Mouse (Mus musculus): ENCODE results near the gene Mamdc4.

DNA sequence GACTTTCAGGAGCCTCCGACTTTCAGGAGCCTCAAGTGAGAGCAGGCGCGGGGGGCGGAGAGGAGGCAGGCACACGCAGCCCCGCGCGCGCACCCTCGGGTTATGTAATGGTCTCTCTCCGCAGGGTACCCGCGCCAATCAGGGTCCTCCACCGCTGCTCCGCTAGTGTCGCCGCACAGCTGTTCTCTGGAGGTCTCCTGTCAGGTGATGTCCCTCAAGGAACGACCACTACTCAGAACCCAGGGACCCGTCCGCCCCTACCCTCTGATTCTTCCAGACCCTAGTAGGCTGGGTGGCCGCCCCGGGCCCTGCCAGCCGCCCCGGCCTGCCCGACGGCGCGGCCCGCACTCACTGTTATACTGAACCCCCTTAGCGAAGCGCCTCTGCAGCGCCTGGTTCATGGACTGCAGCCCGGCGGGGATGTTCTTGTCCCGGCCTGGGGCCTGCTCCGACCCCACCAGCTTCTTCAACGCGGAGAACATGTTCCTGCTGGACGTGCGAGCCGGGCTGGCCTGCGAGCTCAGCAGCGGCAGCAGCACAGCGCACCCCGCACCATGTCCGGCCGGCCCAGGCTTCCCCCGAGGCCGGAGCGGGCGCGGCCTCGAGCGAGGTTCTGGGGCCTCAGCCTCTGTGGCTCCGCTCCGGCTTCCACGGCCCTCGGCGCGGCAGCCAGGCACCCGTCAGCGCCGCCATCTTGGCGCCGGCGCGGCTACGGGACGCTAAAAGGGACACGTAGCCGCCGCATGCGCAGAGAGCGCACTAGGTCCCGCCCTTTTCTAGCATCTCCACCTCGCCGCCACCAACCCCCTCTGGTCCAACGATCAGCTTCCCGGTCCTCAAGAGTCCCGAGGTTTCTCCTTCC is 33.3 kb upstream of the Mamdc4 start, which contains the start of gene Rabl6:
- TF ChIP-seq POLR2A (IDR thresholded peaks at IDR 0.05; ENCODE audit: borderline replicate concordance, control insufficient read depth, low read depth, low read length) (peak; percentile 92; the same call in 1 of the 2 replicates), CTCF (IDR thresholded peaks at IDR 0.05; ENCODE audit: control insufficient read depth, insufficient read depth, low read length) (no peak)
